Mouse (Mus musculus) cortical plate, adult 2 months (tissue): ENCODE measurements around the gene Col4a1.

Source experiments
- CTCF ChIP-seq: fragments of 200-500 bp; IDR thresholded peaks from 2 replicates; pipeline ENCODE4 v1.5.1; 2011; ENCODE audit warnings: mild to moderate bottlenecking, control low read depth, low read length; ENCODE audit not compliant: insufficient read depth; ENCODE audit errors: extremely low read depth
- POLR2A ChIP-seq: fragments of 200-500 bp; IDR thresholded peaks from 2 replicates; pipeline ENCODE4 v1.6.1; 2011; ENCODE audit warnings: mild to moderate bottlenecking, low read length, control low read depth; ENCODE audit not compliant: insufficient read depth; ENCODE audit errors: extremely low read depth

- TF ChIP-seq POLR2A = no peak
- no peak for TF ChIP-seq CTCF
These were observed 12.3 kb upstream of the Col4a1 start for GRCm38 (mm10) chr8:11324801-11325395.
